Mouse (Mus musculus): ENCODE measurements around the gene Selenon. TPM values are rescaled to one million over a fixed set of nuclear protein-coding genes. Genes with fewer than 3 reads are reported as not detected.

Gene Selenon
- polyA plus RNA-seq, 1 experiment from 2014 or later, result 31.9 TPM

- H3K4me2 ChIP-seq, result no peak overlapping the region
- peaks cover 17% of the 10 kb centered on the region for H3K4me1 ChIP-seq (replicated peaks)
- peaks cover 3% of the 10 kb centered on the region; the same call in 1 of the 2 replicates for H3K9me3 ChIP-seq (replicated peaks)
- H3K27ac ChIP-seq (ENCODE audit: poor library complexity, severe bottlenecking), result no peak overlapping the region
- no peak for ATAC-seq (ENCODE audit: insufficient number of reproducible peaks, low FRiP score)
- peaks cover 45% of the 10 kb centered on the region for H3K36me3 ChIP-seq
- no peak overlapping the region for H3K9ac ChIP-seq
- WGBS, result 83% methylated on average over 8 of the region's 8 CpGs
- no peaks in the 10 kb centered on the region for H3K27me3 ChIP-seq (replicated peaks)
- H3K4me3 ChIP-seq, result no peak overlapping the region
These were observed 8.7 kb upstream of the Selenon start for GRCm38 (mm10) chr4:134560699-134561098.

- H3K27ac ChIP-seq (ENCODE audit: poor library complexity, severe bottlenecking), result no peak overlapping the region
- no peaks in the 10 kb centered on the region for H3K27me3 ChIP-seq (replicated peaks)
- H3K36me3 ChIP-seq, result peaks cover 30% of the 10 kb centered on the region
- no peaks in the 10 kb centered on the region for H3K9me3 ChIP-seq (replicated peaks)
- H3K4me2 ChIP-seq, result no peak overlapping the region
- 75% methylated on average over 7 of the region's 7 CpGs for WGBS
- ATAC-seq (ENCODE audit: insufficient number of reproducible peaks, low FRiP score), result no peak
- no peak overlapping the region for H3K9ac ChIP-seq
- H3K4me1 ChIP-seq (replicated peaks), result peaks cover 17% of the 10 kb centered on the region
- H3K4me3 ChIP-seq, result no peak overlapping the region
These were observed 7.2 kb upstream of the Selenon start for GRCm38 (mm10) chr4:134559154-134559553.

GRCm38 (mm10) chr4:134558570-134559113 is 6.7 kb upstream of the Selenon start:
- Histone ChIP-seq H3K9me3 (replicated peaks) (no peaks in the 10 kb centered on the region), H3K4me2 (no peak overlapping the region), H3K4me1 (replicated peaks) (peaks cover 17% of the 10 kb centered on the region), H3K27ac (ENCODE audit: poor library complexity, severe bottlenecking) (no peak overlapping the region), H3K27me3 (replicated peaks) (no peaks in the 10 kb centered on the region), H3K4me3 (no peak overlapping the region), H3K9ac (0 out of 2 replicates have a peak overlapping the region, but pooled peaks have one; percentile 31), H3K36me3 (peaks cover 25% of the 10 kb centered on the region)
- ATAC-seq (ENCODE audit: insufficient number of reproducible peaks, low FRiP score), result no peak
- WGBS, result 52% methylated on average over 9 of the region's 9 CpGs

- Histone ChIP-seq H3K27ac (ENCODE audit: poor library complexity, severe bottlenecking) (no peak overlapping the region), H3K4me2 (no peak overlapping the region), H3K27me3 (replicated peaks) (no peaks in the 10 kb centered on the region), H3K9ac (no peak overlapping the region), H3K4me1 (replicated peaks) (peaks cover 17% of the 10 kb centered on the region), H3K36me3 (peaks cover 16% of the 10 kb centered on the region), H3K4me3 (no peak overlapping the region), H3K9me3 (replicated peaks) (no peaks in the 10 kb centered on the region)
- ATAC-seq (ENCODE audit: insufficient number of reproducible peaks, low FRiP score), result no peak
- 22% methylated on average over 16 of the region's 16 CpGs for WGBS
These were observed 5.8 kb upstream of the Selenon start for GRCm38 (mm10) chr4:134557626-134558249.

- Histone ChIP-seq H3K4me3 (no peak overlapping the region), H3K36me3 (peaks cover 7% of the 10 kb centered on the region; the same call in 1 of the 2 replicates), H3K9me3 (replicated peaks) (no peaks in the 10 kb centered on the region), H3K4me2 (no peak overlapping the region), H3K27me3 (replicated peaks) (no peaks in the 10 kb centered on the region), H3K4me1 (replicated peaks) (peaks cover 25% of the 10 kb centered on the region), H3K9ac (no peak overlapping the region), H3K27ac (ENCODE audit: poor library complexity, severe bottlenecking) (no peak overlapping the region)
- ATAC-seq (ENCODE audit: insufficient number of reproducible peaks, low FRiP score), result no peak
- WGBS, result 63% methylated on average over 8 of the region's 8 CpGs
These were observed 4.1 kb upstream of the Selenon start for GRCm38 (mm10) chr4:134555956-134556580.

- peaks cover 8% of the 10 kb centered on the region for H3K9me3 ChIP-seq (replicated peaks)
- H3K36me3 ChIP-seq, result peaks cover 15% of the 10 kb centered on the region
- no peak overlapping the region for H3K9ac ChIP-seq
- H3K27me3 ChIP-seq (replicated peaks), result no peaks in the 10 kb centered on the region
- H3K4me1 ChIP-seq (replicated peaks), result peaks cover 27% of the 10 kb centered on the region
- H3K27ac ChIP-seq (ENCODE audit: poor library complexity, severe bottlenecking), result no peak overlapping the region
- no peak for ATAC-seq (ENCODE audit: insufficient number of reproducible peaks, low FRiP score)
- no peak overlapping the region for H3K4me2 ChIP-seq
- 83% methylated on average over 1 of the region's 1 CpGs for WGBS
- no peak overlapping the region for H3K4me3 ChIP-seq
These were observed 1.7 kb upstream of the Selenon start for GRCm38 (mm10) chr4:134553631-134554030.

GRCm38 (mm10) chr4:134549899-134550298 is 2.1 kb downstream of the Selenon start:
- no peaks in the 10 kb centered on the region for H3K27me3 ChIP-seq (replicated peaks)
- no peak overlapping the region for H3K9ac ChIP-seq
- no peak for ATAC-seq (ENCODE audit: insufficient number of reproducible peaks, low FRiP score)
- H3K9me3 ChIP-seq (replicated peaks), result peaks cover 8% of the 10 kb centered on the region
- 97% methylated on average over 8 of the region's 8 CpGs for WGBS
- no peak overlapping the region for H3K4me2 ChIP-seq
- no peak overlapping the region for H3K4me3 ChIP-seq
- H3K36me3 ChIP-seq, result peaks cover 41% of the 10 kb centered on the region
- peaks cover 40% of the 10 kb centered on the region for H3K4me1 ChIP-seq (replicated peaks)
- no peak overlapping the region for H3K27ac ChIP-seq (ENCODE audit: poor library complexity, severe bottlenecking)

- Histone ChIP-seq H3K4me3 (no peak overlapping the region), H3K4me2 (no peak overlapping the region), H3K4me1 (replicated peaks) (peaks cover 40% of the 10 kb centered on the region), H3K27me3 (replicated peaks) (no peaks in the 10 kb centered on the region), H3K9me3 (replicated peaks) (peaks cover 8% of the 10 kb centered on the region), H3K36me3 (peaks cover 57% of the 10 kb centered on the region), H3K9ac (no peak overlapping the region), H3K27ac (ENCODE audit: poor library complexity, severe bottlenecking) (no peak overlapping the region)
- WGBS, result 54% methylated on average over 18 of the region's 18 CpGs
- ATAC-seq (ENCODE audit: insufficient number of reproducible peaks, low FRiP score), result 0 out of 2 replicates have a peak, but pooled peaks have one; percentile 2
These were observed 3.6 kb downstream of the Selenon start for GRCm38 (mm10) chr4:134548169-134548938.

- H3K36me3 ChIP-seq, result peaks cover 68% of the 10 kb centered on the region
- H3K9me3 ChIP-seq (replicated peaks), result peaks cover 8% of the 10 kb centered on the region
- no peak overlapping the region for H3K27ac ChIP-seq (ENCODE audit: poor library complexity, severe bottlenecking)
- H3K4me1 ChIP-seq (replicated peaks), result peaks cover 35% of the 10 kb centered on the region
- no peak overlapping the region for H3K4me3 ChIP-seq
- WGBS, result 63% methylated on average over 9 of the region's 9 CpGs
- no peak overlapping the region for H3K4me2 ChIP-seq
- H3K9ac ChIP-seq, result peak overlapping the region; percentile 20
- no peak for ATAC-seq (ENCODE audit: insufficient number of reproducible peaks, low FRiP score)
- H3K27me3 ChIP-seq (replicated peaks), result no peaks in the 10 kb centered on the region
These were observed 4.9 kb downstream of the Selenon start for GRCm38 (mm10) chr4:134546814-134547705.

GRCm38 (mm10) chr4:134543261-134543660 is 8.7 kb downstream of the Selenon start:
- H3K27ac ChIP-seq (ENCODE audit: poor library complexity, severe bottlenecking), result no peak overlapping the region
- ATAC-seq (ENCODE audit: insufficient number of reproducible peaks, low FRiP score), result peak; percentile 36
- 0 out of 2 replicates have a peak overlapping the region, but pooled peaks have one; percentile 7 for H3K9ac ChIP-seq
- no peak overlapping the region for H3K4me3 ChIP-seq
- no peaks in the 10 kb centered on the region for H3K27me3 ChIP-seq (replicated peaks)
- H3K4me2 ChIP-seq, result no peak overlapping the region
- 6% methylated on average over 5 of the region's 5 CpGs for WGBS
- H3K36me3 ChIP-seq, result peaks cover 90% of the 10 kb centered on the region
- H3K4me1 ChIP-seq (replicated peaks), result peaks cover 20% of the 10 kb centered on the region
- H3K9me3 ChIP-seq (replicated peaks), result no peaks in the 10 kb centered on the region
